ENCODE assay signal across 8 mouse cellular contexts in genomic region chr1:135818481-135819086, GRCm38 (mm10). TPM values are rescaled to one million over a fixed set of nuclear protein-coding genes. Genes with fewer than 3 reads are reported as not detected.
DNase-seq lines count a peak whose midpoint lies in the region; ATAC-seq lines count a peak whose summit lies in the region.

Lad1 (plus strand) TSS chr1:135818598.

- H3K4me1 ChIP-seq in heart, embryonic 10.5 days = peaks cover 64% of the 10 kb centered on the region
- H3K4me1 ChIP-seq in hindbrain, embryonic 15.5 days (replicated peaks) = peaks cover 10% of the 10 kb centered on the region
- H3K4me1 ChIP-seq in liver, embryonic 12.5 days = peaks cover 16% of the 10 kb centered on the region; the same call in 1 of the 2 replicates
- peaks cover 13% of the 10 kb centered on the region for H3K4me1 ChIP-seq in neural tube, embryonic 13.5 days (replicated peaks)

- H3K9ac ChIP-seq in hindbrain, embryonic 15.5 days = peak within 1 kb of the TSS; percentile 42
- peak within 1 kb of the TSS; percentile 27; the same call in 1 of the 2 replicates for H3K9ac ChIP-seq in liver, embryonic 12.5 days
- peak within 1 kb of the TSS; percentile 74 for H3K9ac ChIP-seq in neural tube, embryonic 13.5 days

- 1% methylated on average over 63 of the region's 63 CpGs for WGBS in heart, embryonic 10.5 days
- 1% methylated on average over 62 of the region's 63 CpGs for WGBS in hindbrain, embryonic 15.5 days
- 1% methylated on average over 63 of the region's 63 CpGs for WGBS in liver, embryonic 12.5 days (ENCODE audit: insufficient replicate concordance)
- WGBS in neural tube, embryonic 13.5 days = under 1% methylated on average over 63 of the region's 63 CpGs

- no peaks in the 10 kb centered on the region for H3K36me3 ChIP-seq in heart, embryonic 10.5 days
- no peaks in the 10 kb centered on the region for H3K36me3 ChIP-seq in hindbrain, embryonic 15.5 days
- no peaks in the 10 kb centered on the region for H3K36me3 ChIP-seq in liver, embryonic 12.5 days
- no peaks in the 10 kb centered on the region for H3K36me3 ChIP-seq in neural tube, embryonic 13.5 days

- H3K4me3 ChIP-seq in heart, embryonic 10.5 days = peak within 1 kb of the TSS; percentile 81
- H3K4me3 ChIP-seq in hindbrain, embryonic 15.5 days = peak within 1 kb of the TSS; percentile 56
- peak within 1 kb of the TSS; percentile 48 for H3K4me3 ChIP-seq in liver, embryonic 12.5 days
- H3K4me3 ChIP-seq in neural tube, embryonic 13.5 days = peak within 1 kb of the TSS; percentile 55

- H3K9me3 ChIP-seq in heart, embryonic 10.5 days = no peaks in the 10 kb centered on the region
- H3K9me3 ChIP-seq in hindbrain, embryonic 15.5 days = no peaks in the 10 kb centered on the region
- no peaks in the 10 kb centered on the region for H3K9me3 ChIP-seq in liver, embryonic 12.5 days (replicated peaks)
- no peaks in the 10 kb centered on the region for H3K9me3 ChIP-seq in neural tube, embryonic 13.5 days

- H3K27ac ChIP-seq in heart, embryonic 10.5 days = peak within 1 kb of the TSS; percentile 90
- H3K27ac ChIP-seq in hindbrain, embryonic 15.5 days (replicated peaks) = no peak within 1 kb of the TSS
- H3K27ac ChIP-seq in liver, embryonic 12.5 days = no peak within 1 kb of the TSS
- H3K27ac ChIP-seq in neural tube, embryonic 13.5 days (replicated peaks) = no peak within 1 kb of the TSS

- ATAC-seq in hindbrain, embryonic 15.5 days (ENCODE audit: low FRiP score, low read depth) = peak; percentile 59
- no peak for ATAC-seq in liver, embryonic 12.5 days
- peak; percentile 52 for ATAC-seq in neural tube, embryonic 13.5 days (ENCODE audit: low read depth)
- no peak for ATAC-seq in megakaryocyte-erythroid progenitor cell, adult 5-6 weeks (replicated peaks; ENCODE audit: low FRiP score, low TSS enrichment, poor library complexity, severe bottlenecking)

- peak within 1 kb of the TSS; percentile 98 for H3K4me2 ChIP-seq in hindbrain, embryonic 15.5 days
- peak within 1 kb of the TSS; percentile 72 for H3K4me2 ChIP-seq in liver, embryonic 12.5 days
- peak within 1 kb of the TSS; percentile 98 for H3K4me2 ChIP-seq in neural tube, embryonic 13.5 days

- peaks cover 72% of the 10 kb centered on the region for H3K27me3 ChIP-seq in heart, embryonic 10.5 days (ENCODE audit: insufficient read depth, poor library complexity, severe bottlenecking)
- peaks cover 41% of the 10 kb centered on the region for H3K27me3 ChIP-seq in hindbrain, embryonic 15.5 days
- peaks cover 99% of the 10 kb centered on the region for H3K27me3 ChIP-seq in liver, embryonic 12.5 days (replicated peaks)
- H3K27me3 ChIP-seq in neural tube, embryonic 13.5 days = peaks cover 74% of the 10 kb centered on the region

- DNase-seq in heart, embryonic 10.5 days (ENCODE audit: low spot score) = no peak
- DNase-seq in heart, adult 9 months (ENCODE audit: low spot score in 2 of 2) = no peak
- DNase-seq in embryo, embryonic 10 days (ENCODE audit: low spot score) = peak; percentile 33
- DNase-seq in spleen, adult 12 weeks (ENCODE audit: low spot score) = no peak

RNA-seq across cellular contexts. Expression of gene Lad1, which starts in this region (rescaled TPM):
- 3.3 and 6.8 TPM in 2 replicates for polyA plus RNA-seq in heart, embryonic 10.5 days (2016; fragmentation: Nextera tagmentation; extraction: Ambion mirVana)
- polyA plus RNA-seq in hindbrain, embryonic 15.5 days (2015; fragmentation: Nextera tagmentation; extraction: Ambion mirVana) = 0.78 and 0.80 TPM in 2 replicates
- 0.26 and 0.79 TPM in 2 replicates for polyA plus RNA-seq in liver, embryonic 12.5 days (2016; fragmentation: Nextera tagmentation; extraction: Ambion mirVana)
- polyA plus RNA-seq in neural tube, embryonic 13.5 days (2015; fragmentation: Nextera tagmentation; extraction: Ambion mirVana) = 0.40 and 0.73 TPM in 2 replicates
- not detected in 2 replicates for total RNA-seq in megakaryocyte-erythroid progenitor cell, adult 5-6 weeks (2014; fragmentation: Nextera tagmentation)
- not detected in 2 replicates for total RNA-seq in megakaryocyte-erythroid progenitor cell, adult 5-6 weeks (2017)

Comparison
In these comparisons a context has a peak if more than half of its experiments do, and no peak if none do; other contexts are left out.
1. Peak in ATAC-seq, H3K4me3 ChIP-seq, H3K9ac ChIP-seq and H3K4me2 ChIP-seq in hindbrain, embryonic 15.5 days; RNA of the gene not detected or under 1 TPM.
2. Peak in ATAC-seq, H3K4me3 ChIP-seq, H3K9ac ChIP-seq and H3K4me2 ChIP-seq in neural tube, embryonic 13.5 days; RNA of the gene not detected or under 1 TPM.